Mouse (Mus musculus) midbrain, embryonic 16.5 days (tissue): ENCODE measurements at regions not wholly inside any gene's neighbourhood (a gene's known extent, or its start where the extent isn't known, plus 50 kb on each side); places are given as distances from the start of the nearest gene placed in this dataset.

Experiments used
- ATAC-seq: fragments of 200-750 bp; cut with Nextera tagmentation; 2 replicates; pipeline ENCODE4 v1.8.0; 2017; ENCODE audit warnings: moderate TSS enrichment
- H3K27ac ChIP-seq: fragments of 300-500 bp; sonication (generic); 2 replicates; pipeline ENCODE4 v1.5.1; 2014; ENCODE audit warnings: mild to moderate bottlenecking, low read length, mixed read lengths
- H3K27me3 ChIP-seq: fragments of 300-500 bp; sonication (generic); 2 replicates; pipeline ENCODE4 v1.6.1; 2014; ENCODE audit warnings: low read depth, low read length, mixed read lengths; ENCODE audit not compliant: control insufficient read depth, insufficient read depth
- H3K36me3 ChIP-seq: fragments of 300-500 bp; sonication (generic); 2 replicates; pipeline ENCODE4 v1.6.1; 2014; ENCODE audit warnings: mild to moderate bottlenecking, low read length, moderate library complexity, mixed read lengths; ENCODE audit not compliant: control insufficient read depth, insufficient read depth
- H3K4me1 ChIP-seq: fragments of 300-500 bp; sonication (generic); 2 replicates; pipeline ENCODE4 v1.6.1; 2014; ENCODE audit warnings: mild to moderate bottlenecking, low read length, mixed read lengths; ENCODE audit not compliant: control insufficient read depth, insufficient read depth
- H3K4me2 ChIP-seq: fragments of 300-500 bp; sonication (generic); 2 replicates; pipeline ENCODE4 v1.6.1; 2014; ENCODE audit warnings: mild to moderate bottlenecking, low read length, mixed read lengths
- H3K4me3 ChIP-seq: fragments of 300-500 bp; sonication (generic); 2 replicates; pipeline ENCODE4 v1.5.1; 2014; ENCODE audit warnings: low read depth, mild to moderate bottlenecking, low read length, moderate library complexity, mixed read lengths
- H3K9ac ChIP-seq: fragments of 300-500 bp; sonication (generic); 2 replicates; pipeline ENCODE4 v1.6.1; 2014; ENCODE audit warnings: low read depth, low read length, mixed read lengths
- H3K9me3 ChIP-seq: fragments of 300-500 bp; sonication (generic); replicated peaks from 2 replicates; pipeline ENCODE4 v1.6.1; 2014; ENCODE audit warnings: mild to moderate bottlenecking, low read length, mixed read lengths; ENCODE audit not compliant: control insufficient read depth, poor library complexity, severe bottlenecking
- WGBS: fragments of 180-500 bp; shearing (Covaris S2); extraction: QIAGEN DNeasy Blood & Tissue Kit; methylation state at CpG from one replicate; pipeline ENCODE4 v1.1.7; 2014; 5-methylcytosine and 5-hydroxymethylcytosine counted together

- no peak for ATAC-seq
- Histone ChIP-seq H3K4me1 (no peaks in the 10 kb centered on the region), H3K27me3 (no peaks in the 10 kb centered on the region), H3K27ac (no peak overlapping the region), H3K4me3 (no peak overlapping the region), H3K36me3 (no peaks in the 10 kb centered on the region), H3K9ac (no peak overlapping the region), H3K9me3 (no peaks in the 10 kb centered on the region), H3K4me2 (no peak overlapping the region)
- WGBS: 85% methylated on average over 3 of the region's 3 CpGs
These were observed 124.1 kb downstream of the Pten start for GRCm38 (mm10) chr19:32881443-32881842.

- no peak overlapping the region for H3K4me3 ChIP-seq
- H3K4me1 ChIP-seq: no peaks in the 10 kb centered on the region
- no peak overlapping the region for H3K9ac ChIP-seq
- ATAC-seq: no peak
- H3K36me3 ChIP-seq: no peaks in the 10 kb centered on the region
- no peak overlapping the region for H3K4me2 ChIP-seq
- no peaks in the 10 kb centered on the region for H3K9me3 ChIP-seq
- no peak overlapping the region for H3K27ac ChIP-seq
- WGBS: 85% methylated on average over 3 of the region's 3 CpGs
- H3K27me3 ChIP-seq: no peaks in the 10 kb centered on the region
These were observed 127.0 kb downstream of the Pten start for GRCm38 (mm10) chr19:32884279-32884678.

GRCm38 (mm10) chr19:32885481-32886131 is 128.3 kb downstream of the Pten start:
- H3K4me3 ChIP-seq: no peak overlapping the region
- peak overlapping the region; percentile 15; the same call in 1 of the 2 replicates for H3K4me2 ChIP-seq
- no peaks in the 10 kb centered on the region for H3K9me3 ChIP-seq
- 33% methylated on average over 12 of the region's 12 CpGs for WGBS
- ATAC-seq: peak; percentile 91
- H3K4me1 ChIP-seq: no peaks in the 10 kb centered on the region
- no peaks in the 10 kb centered on the region for H3K27me3 ChIP-seq
- peak overlapping the region; percentile 8; the same call in 1 of the 2 replicates for H3K27ac ChIP-seq
- no peaks in the 10 kb centered on the region for H3K36me3 ChIP-seq
- no peak overlapping the region for H3K9ac ChIP-seq

- Histone ChIP-seq H3K9ac (no peak overlapping the region), H3K4me2 (no peak overlapping the region), H3K4me1 (no peaks in the 10 kb centered on the region), H3K36me3 (no peaks in the 10 kb centered on the region), H3K4me3 (no peak overlapping the region), H3K27me3 (no peaks in the 10 kb centered on the region), H3K9me3 (no peaks in the 10 kb centered on the region), H3K27ac (no peak overlapping the region)
- 76% methylated on average over 7 of the region's 7 CpGs for WGBS
- ATAC-seq: no peak
These were observed 129.9 kb downstream of the Pten start for GRCm38 (mm10) chr19:32887190-32887589.

- WGBS: 74% methylated on average over 12 of the region's 12 CpGs
- no peaks in the 10 kb centered on the region for H3K9me3 ChIP-seq
- H3K4me1 ChIP-seq: no peaks in the 10 kb centered on the region
- H3K9ac ChIP-seq: no peak overlapping the region
- no peak overlapping the region for H3K27ac ChIP-seq
- ATAC-seq: no peak
- H3K4me3 ChIP-seq: no peak overlapping the region
- no peak overlapping the region for H3K4me2 ChIP-seq
- no peaks in the 10 kb centered on the region for H3K36me3 ChIP-seq
- no peaks in the 10 kb centered on the region for H3K27me3 ChIP-seq
These were observed 131.5 kb downstream of the Pten start for GRCm38 (mm10) chr19:32888616-32889305.

GRCm38 (mm10) chr19:32890801-32891200 is 133.5 kb downstream of the Pten start:
- no peak overlapping the region for H3K27ac ChIP-seq
- H3K4me2 ChIP-seq: no peak overlapping the region
- no peaks in the 10 kb centered on the region for H3K36me3 ChIP-seq
- H3K4me3 ChIP-seq: no peak overlapping the region
- no peaks in the 10 kb centered on the region for H3K4me1 ChIP-seq
- ATAC-seq: no peak
- WGBS: 88% methylated on average over 6 of the region's 6 CpGs
- H3K27me3 ChIP-seq: no peaks in the 10 kb centered on the region
- H3K9ac ChIP-seq: no peak overlapping the region
- H3K9me3 ChIP-seq: no peaks in the 10 kb centered on the region

GRCm38 (mm10) chr19:32892469-32892868 is 135.2 kb downstream of the Pten start:
- ATAC-seq: no peak
- WGBS: 94% methylated on average over 5 of the region's 5 CpGs
- Histone ChIP-seq H3K36me3 (no peaks in the 10 kb centered on the region), H3K9me3 (no peaks in the 10 kb centered on the region), H3K27ac (no peak overlapping the region), H3K4me2 (no peak overlapping the region), H3K27me3 (no peaks in the 10 kb centered on the region), H3K4me1 (no peaks in the 10 kb centered on the region), H3K4me3 (no peak overlapping the region), H3K9ac (no peak overlapping the region)

- Histone ChIP-seq H3K36me3 (no peaks in the 10 kb centered on the region), H3K9me3 (no peaks in the 10 kb centered on the region), H3K27ac (no peak overlapping the region), H3K27me3 (no peaks in the 10 kb centered on the region), H3K4me2 (no peak overlapping the region), H3K4me3 (no peak overlapping the region), H3K9ac (no peak overlapping the region), H3K4me1 (no peaks in the 10 kb centered on the region)
- ATAC-seq: no peak
- 82% methylated on average over 7 of the region's 7 CpGs for WGBS
These were observed 146.3 kb downstream of the Pten start for GRCm38 (mm10) chr19:32903454-32904108.

- no peaks in the 10 kb centered on the region for H3K9me3 ChIP-seq
- no peak overlapping the region for H3K4me3 ChIP-seq
- no peak for ATAC-seq
- H3K36me3 ChIP-seq: no peaks in the 10 kb centered on the region
- no peak overlapping the region for H3K9ac ChIP-seq
- 72% methylated on average over 7 of the region's 7 CpGs for WGBS
- H3K4me1 ChIP-seq: no peaks in the 10 kb centered on the region
- H3K4me2 ChIP-seq: no peak overlapping the region
- no peak overlapping the region for H3K27ac ChIP-seq
- H3K27me3 ChIP-seq: no peaks in the 10 kb centered on the region
These were observed 147.2 kb downstream of the Pten start for GRCm38 (mm10) chr19:32904517-32904916.
